Mouse (Mus musculus) gastrocnemius, postnatal 25 days (tissue): ENCODE data around the gene Twist1. TPM values are rescaled to one million over a fixed set of nuclear protein-coding genes. Genes with fewer than 3 reads are reported as not detected.

Experiments used
- DNase-seq: peaks from one replicate; pipeline ENCODE4 v3.0.0; 2022
- long read RNA-seq, 2 experiments: library from polyadenylated mRNA; stranded (forward); transcript quantifications; one replicate each; pipeline ENCODE4 v2.0.0; 2021
- total RNA-seq, 2 experiments: library from RNA; stranded (reverse); gene quantifications; 1 replicate in 1 of 2; 2 replicates in 1 of 2; pipeline ENCODE4 v1.2.3; 2021

Twist1 gene
- total RNA-seq: 1 to 10 TPM; 1.8 to 4.9 TPM
- long read RNA-seq, experiment 1, partial matches to known transcripts: 0 of 1 reads
- long read RNA-seq, experiment 1, other reads (novel, unspliced or antisense): 0 of 1 reads
- long read RNA-seq, experiment 2, partial matches to known transcripts: 0 of 2 reads
- long read RNA-seq, experiment 2, other reads (novel, unspliced or antisense): 0 of 2 reads

DNA sequence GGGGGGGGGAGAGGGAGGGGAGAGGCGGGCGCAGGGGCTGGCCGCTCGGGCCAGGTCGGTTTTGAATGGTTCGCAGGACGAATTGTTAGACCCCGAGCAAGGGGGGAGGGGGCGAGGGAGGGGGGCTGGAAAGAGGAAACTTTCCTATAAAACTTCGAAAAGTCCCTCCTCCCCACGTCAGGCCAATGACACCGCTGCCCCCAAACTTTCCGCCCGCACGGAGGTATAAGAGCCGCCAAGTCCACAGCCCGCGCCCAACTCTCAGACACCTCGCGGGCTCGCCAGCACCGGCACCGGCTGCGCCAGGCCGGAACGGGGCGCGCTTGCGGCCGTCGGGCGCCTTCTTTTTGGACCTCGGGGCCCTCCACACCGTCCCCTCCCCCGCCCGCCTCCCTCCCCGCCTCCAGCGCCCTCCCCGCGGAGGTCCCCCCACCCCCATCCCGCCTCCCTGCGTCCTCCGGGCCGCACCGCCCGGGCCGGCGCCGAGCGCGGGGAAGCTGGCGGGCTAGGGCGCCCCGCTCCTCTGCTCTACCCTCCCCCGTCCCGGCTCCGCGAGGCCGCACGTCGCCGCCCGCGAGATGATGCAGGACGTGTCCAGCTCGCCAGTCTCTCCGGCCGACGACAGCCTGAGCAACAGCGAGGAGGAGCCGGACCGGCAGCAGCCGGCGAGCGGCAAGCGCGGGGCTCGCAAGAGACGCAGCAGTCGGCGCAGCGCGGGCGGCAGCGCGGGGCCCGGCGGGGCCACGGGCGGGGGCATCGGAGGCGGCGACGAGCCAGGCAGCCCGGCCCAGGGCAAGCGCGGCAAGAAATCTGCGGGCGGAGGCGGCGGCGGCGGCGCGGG is at the start of gene Twist1:
Twist1 (plus strand) TSS at position 272 of the 841 bp plus-strand sequence.
- DNase-seq: peak; percentile 77

DNA sequence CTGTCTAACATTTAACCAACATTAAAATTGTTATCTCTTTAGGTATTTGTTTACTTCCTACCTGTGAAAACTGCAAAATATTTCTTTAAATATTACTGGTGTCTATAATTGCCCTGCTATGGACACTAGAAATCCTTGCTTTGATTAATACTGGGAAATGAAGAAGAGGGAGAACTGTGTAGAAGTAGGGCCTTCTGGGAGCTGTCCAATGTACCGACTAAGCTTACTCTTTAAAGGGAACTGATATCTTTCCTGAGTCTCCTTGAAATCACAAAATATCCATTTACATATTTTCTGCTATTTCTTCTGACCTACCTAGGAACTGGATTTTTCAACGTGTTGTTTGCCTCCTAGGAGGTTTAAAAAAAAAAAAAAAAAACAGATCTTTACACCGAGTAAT is 30.7 kb upstream of the Twist1 start:
- DNase-seq: no peak

DNA sequence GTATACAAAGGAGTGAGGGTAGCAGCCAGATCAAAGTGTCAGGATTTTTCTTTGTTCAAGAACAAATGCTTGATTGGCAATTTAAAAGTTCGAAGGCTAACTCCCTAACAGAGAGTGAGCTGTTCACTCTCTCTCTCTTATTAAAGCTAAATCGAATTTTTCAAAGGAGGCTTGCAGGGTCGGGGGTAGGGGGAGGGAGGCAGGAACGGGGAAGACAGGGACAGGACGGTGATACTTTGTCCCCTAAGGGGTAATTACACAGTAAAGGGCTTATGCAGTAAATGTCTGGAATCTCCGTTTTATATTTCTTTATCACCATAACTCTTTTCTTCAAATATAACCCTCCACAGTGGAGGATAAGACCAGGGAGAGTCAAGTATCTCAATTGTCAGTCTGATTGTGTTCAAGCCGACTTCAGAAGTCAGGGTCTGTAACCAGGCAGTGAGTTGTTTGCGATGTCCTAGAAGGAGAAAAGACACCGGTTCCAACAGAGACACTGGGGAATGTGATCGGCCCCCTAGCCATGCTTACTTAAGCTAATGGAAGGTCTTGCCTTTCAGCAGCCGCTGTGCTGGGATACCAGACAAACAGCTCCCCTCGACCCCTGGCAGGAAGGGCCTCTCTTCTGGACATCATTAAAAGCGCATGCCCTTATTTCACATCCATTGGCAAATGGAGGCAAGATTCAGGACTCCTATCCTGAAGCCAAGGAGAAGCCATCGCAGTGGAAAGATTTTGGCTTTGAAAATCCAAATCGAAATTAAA is 30.0 kb upstream of the Twist1 start:
- no peak for DNase-seq

DNA sequence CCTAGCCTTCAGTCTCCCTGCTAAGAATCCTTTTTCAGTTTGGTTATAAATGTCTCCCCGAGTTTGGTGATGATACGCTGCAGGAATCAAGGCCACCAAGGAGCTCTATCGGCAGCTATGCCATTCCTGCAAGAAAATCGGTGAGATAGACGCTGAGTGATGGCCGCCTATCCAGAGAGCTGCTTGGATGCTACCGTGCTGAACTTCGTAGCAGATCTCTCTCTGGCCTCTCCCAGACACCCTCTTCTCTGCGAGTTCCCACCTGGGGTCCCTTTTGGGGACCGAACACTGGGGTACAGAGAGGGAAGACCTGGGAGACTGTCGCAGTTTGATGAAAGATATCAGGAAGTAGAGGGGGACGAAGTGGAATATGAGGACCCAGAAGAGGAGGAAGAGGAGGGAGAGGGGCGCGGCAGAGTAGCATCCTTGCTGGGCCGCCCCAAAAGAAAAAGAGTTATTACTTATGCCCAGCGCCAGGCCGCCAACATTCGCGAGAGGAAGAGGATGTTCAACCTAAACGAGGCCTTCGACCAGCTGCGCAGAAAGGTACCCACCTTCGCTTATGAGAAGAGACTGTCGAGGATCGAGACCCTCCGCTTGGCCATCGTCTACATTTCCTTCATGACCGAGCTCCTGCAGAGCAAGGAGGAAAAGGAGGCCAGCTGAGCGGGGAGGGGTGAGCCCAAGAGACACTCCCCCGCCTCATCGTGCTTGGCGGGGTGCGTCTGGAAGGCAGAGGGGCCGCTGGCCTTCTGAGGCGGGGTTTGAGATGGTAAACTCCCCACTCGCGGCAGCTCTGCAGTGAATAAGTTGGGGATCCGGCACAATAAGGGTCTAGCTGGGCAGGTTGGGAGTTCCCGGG is 28.9 kb upstream of the Twist1 start, which contains the start of gene Ferd3l:
Ferd3l (plus strand) TSS at position 95 of the 862 bp plus-strand sequence.
- DNase-seq: no peak

DNA sequence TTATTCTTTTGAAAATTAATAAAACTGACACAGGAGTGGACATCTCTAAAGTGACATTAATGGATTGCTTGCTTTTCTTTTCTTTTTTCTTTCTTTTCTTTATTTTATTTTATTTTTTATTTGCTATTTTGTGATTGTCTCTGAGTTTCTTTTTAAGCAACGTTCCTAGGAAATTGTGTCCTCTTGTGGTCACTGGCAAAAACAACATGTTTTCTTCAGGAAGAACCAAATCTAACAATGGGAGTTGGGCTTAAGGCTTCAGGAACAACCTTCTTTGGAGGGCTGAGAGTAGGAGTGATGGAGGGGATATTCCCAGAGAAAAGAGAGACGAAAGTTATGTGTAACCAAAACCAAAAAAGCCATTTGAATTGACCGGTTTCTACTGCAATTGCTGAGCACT is 4.6 kb upstream of the Twist1 start:
- no peak for DNase-seq

DNA sequence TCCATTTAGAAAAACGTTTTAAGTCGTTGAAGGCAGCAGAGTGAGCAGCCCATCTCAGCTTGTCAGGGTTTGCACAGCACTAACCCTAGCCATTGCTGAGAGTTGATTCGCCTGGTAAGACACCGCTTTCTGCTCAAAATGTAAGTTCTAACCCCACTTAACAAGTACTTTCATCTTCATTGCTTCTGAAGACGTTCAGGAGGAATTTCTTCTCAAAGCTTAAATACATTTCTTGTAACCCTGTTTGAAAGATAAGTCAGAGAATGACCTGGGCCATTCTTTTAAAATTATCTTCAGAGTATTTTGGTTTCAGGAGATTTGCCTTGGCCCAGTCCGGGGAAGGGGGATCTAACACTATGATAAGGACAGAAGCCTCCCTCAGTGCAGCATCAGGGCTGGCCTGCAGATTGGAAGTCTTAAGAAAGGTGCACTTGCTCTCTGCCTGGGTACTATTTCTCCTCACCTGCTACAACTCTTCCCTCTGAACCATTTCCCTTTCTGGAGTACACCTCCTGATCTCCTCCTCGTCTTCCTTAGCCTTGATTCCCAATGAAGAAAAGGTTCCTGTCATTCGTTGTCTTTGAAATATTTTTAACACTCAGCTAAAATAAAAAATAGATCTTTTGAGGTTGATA is 2.4 kb upstream of the Twist1 start:
- no peak for DNase-seq

DNA sequence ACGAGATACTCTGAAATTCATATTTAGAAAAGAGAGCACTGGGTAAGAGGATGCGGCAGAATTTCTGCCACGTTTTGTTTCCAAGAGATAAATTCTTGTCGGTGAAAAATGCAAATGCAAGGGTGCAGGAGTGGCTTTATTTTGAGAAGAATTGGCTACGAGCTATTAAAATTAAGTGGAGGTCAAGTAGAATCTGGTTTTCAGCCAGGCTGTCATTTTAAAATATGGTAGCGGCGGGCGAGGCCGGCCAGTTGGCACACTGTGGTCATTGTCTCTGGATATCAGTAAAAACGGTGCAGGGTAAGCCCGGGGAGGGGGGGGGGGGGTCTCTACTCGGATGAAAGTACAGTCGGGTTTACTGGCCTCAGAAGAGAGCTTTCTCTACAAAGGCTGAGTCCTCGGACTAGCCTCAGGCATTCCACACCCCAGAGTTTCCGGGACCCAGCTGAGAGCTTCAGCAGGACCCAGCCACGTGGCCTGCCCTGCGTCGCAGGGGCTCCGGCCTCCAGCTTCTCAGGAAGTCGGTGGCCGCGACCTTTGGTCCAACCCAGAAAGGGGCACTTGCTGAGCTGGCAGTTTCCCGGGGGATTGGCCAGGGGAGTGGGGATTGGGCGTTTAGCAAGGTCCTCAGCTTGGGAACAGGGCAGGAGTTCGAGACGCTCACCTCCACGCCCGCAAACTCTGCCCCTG is 1.7 kb upstream of the Twist1 start:
- DNase-seq: peak; percentile 10

DNA sequence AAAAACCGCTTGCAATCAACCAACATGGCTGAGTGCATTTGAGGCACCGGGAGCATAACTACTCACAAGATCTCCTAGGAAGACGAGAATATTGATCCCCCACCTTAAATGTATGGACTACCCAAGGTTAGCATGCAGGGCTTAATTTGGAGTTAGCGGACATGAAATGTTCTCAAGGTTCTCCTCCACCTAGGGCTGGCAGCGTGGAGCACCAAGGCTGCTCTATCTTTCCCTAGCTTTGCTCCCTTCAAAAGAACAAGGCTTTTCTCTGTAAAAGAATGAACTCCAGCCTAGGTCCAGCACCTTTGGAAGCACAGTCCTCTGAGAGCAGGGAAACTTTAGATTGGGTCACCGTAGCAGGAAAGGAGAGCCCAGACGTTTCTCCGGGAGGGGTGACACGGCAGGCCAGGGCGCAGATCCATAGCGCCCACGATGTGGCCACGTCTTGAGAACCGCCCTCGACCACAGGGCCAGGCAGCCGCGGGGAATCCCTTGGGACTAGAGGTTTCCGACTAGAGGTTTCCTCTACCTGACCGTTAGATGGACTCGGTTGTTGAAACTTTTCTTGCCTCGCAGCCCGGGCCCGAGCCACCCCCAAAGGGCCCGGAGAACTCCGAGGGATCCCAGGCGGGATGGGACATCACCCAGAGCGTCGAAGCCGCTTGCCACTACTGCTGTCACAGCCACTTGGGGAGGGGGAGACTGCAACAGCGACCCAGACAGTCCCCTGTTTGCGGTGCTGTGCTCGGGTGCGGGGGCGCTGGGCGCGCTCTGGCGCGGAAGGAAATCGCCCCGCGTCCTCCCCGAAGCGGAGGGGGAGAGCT is 683 bp upstream of the Twist1 start:
- peak; percentile 19 for DNase-seq

DNA sequence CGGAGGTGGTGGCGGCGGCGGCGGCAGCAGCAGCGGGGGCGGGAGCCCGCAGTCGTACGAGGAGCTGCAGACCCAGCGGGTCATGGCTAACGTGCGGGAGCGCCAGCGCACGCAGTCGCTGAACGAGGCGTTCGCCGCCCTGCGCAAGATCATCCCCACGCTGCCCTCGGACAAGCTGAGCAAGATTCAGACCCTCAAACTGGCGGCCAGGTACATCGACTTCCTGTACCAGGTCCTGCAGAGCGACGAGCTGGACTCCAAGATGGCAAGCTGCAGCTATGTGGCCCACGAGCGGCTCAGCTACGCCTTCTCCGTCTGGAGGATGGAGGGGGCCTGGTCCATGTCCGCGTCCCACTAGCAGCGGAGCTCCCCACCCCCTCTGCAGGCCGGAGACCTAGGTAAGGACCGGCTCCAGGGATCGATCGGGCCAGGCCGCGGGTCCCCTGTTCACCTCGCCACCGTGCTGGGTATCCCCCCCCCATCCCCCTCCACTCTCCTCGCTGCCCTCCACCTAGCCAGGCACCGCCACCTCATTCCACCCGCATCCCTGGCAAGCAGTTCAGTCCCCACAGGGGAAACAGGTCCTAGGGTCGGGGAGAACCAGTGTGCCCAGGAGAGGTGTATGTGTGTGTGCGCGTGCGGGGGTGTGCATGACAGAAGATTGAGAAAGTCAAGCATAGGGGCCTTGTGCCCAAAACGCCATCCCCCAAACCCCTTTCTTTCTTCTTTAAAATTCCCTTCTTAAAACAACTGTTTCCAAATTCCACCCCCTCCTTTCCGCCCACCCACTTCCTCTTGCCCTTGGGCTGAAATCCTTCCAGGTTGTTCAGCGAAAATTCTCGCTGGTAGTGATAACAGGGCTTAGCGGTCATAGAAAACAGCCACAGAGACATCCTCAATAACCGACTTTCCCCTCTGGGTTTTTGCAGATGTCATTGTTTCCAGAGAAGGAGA is 1.0 kb downstream of the Twist1 start:
- DNase-seq: peak; percentile 6

DNA sequence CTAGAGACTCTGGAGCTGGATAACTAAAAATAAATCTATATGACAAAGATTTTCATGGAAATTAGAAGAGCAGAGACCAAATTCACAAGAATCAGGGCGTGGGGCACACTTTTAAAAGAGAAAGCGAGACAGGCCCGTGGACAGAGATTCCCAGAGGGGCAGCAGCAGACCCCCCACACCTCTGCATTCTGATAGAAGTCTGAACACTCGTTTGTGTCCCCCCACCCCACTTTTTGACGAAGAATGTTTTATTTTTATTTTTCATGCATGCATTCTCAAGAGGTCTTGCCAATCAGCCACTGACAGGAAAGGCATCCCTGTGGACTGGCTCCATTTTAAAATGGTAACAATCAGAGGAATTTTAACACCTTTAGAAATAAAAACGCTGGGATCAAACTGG is 1.7 kb downstream of the Twist1 start:
- no peak for DNase-seq

DNA sequence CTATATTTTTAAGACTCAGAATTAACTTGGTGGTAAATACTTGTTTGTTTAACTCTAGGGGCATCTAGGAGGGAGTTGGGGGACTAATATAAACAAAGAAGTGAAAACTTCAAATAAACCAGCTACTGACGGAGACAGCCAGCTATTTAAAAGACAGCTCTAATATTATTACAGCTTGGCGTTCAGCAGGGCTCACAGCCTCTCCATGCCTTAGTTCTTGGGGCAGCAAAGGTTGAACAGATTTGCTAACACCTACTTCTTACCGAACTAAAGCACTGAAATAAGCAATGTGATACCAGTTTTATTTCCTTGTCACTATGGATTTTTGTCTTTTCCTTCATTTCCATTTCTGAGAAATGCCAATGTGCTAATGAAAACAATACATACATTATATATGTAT is 2.4 kb downstream of the Twist1 start:
- no peak for DNase-seq

DNA sequence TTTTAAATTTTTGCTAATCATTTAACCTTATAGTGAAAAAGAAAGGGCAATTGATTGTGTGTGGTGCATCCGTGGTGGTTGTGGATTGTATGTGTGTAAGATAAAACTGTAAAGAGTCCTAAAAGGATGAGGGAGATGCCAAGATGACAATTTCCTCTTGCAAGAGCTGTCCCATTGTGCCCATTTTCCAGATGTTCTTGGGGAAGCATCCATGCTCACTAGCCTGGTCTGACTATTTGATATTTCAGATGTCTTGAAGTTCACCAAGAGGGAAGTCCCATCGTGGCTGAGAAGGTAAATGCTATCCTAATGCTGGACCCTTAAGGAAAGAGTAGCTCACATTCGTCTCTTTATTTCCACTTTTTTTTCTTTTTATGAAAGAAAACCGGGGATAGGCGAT is 3.5 kb downstream of the Twist1 start:
- no peak for DNase-seq

DNA sequence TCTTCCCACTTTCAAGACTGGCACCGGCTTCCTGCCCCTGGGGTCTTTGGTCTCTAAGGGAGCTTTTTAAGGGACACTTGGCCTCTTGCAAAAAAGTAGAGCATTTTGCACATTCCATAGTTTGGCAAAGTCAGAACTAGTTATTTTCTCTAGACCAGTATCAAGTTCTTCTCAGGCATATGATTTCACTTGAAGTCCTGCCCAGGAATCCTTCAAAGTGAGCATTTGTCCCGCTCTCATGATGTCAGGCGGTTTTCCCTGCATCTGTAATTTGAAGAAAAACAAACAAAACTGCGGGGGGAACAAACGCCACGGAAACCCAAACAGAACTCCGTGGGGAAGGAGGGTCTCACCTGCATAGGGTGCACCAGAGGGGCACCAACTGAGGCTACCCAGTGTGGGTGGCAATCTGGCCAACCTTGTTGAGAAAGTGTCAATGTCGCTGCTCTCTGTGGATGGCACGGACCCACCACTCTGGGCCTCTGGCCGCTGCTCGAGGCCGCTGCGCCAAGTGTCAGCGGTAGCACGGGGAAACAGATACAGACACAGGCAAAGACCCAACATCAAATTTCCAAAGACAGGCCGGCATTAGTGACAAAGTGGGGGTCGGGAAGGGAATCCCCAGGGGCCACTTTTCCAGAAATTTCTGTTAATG is 4.8 kb downstream of the Twist1 start:
- DNase-seq: no peak

DNA sequence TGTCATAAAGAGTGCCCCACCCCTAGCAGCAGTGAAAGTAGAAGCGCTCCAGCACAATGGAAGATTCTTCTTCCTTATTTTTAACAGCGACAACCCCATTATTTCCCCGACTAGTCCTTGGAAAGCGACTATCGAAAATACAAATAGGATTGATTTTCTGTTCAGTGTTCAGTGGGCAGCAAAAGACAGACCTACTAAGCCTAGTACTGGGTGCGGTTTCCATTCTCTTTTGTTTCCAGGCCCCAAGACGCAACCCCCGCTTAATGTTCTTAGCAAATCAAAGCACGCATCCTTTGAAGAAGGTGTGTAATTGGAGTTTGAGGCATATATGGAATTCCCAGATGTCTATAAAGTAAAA is 5.3 kb downstream of the Twist1 start:
- no peak for DNase-seq

DNA sequence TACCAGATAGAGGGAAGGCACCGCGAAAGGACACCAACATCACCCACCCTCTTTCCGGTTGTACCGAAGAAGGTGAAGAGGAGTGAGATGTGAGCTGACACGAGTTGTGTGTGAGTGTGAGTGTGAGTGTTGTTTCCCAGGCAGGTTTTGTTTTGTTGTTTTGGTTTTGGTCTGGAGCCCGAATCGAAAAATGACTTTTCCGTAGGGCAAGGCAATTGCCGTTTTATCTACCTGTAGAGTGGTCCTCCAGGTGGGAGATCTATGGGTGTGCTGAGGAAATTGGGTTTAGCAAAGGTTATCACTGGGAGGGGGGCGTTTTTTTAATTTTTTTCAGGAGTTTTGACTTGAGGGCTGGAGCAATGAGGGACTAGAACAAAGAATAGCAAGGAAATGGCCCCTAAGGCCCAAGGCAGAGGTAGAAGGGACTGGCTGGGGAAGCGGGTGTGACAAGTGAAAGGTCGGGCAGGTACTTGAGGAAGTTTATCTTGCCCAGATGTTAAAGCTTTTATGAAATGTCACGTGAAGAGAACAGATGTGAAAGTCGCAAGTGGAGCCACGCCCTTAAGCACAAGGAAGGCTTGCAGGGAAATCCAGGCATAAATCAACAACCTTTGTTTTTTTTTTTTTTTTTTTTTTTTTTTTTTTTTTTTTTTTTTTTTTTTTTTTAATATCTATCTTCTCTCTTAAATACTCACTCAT is 6.3 kb downstream of the Twist1 start:
- no peak for DNase-seq

DNA sequence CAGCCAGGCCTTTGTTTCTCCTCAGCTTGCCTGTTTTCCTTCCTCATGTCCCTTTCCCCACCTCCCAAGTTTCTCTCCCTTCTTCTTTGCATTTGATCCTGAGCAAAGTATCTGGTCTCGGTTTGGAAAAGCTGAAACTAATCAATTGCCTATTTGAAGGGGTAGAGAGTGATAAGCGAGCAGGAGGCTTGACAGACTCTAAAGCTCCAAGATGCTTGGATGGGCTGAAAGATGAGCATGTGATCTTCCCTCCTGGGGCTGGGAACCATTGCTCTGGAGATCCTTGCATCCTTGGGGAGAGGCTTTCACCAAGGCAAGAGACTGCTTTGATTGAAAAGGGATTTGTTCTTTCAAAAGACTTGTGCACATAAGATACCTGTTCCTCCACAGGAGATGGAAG is 7.0 kb downstream of the Twist1 start:
- DNase-seq: no peak

DNA sequence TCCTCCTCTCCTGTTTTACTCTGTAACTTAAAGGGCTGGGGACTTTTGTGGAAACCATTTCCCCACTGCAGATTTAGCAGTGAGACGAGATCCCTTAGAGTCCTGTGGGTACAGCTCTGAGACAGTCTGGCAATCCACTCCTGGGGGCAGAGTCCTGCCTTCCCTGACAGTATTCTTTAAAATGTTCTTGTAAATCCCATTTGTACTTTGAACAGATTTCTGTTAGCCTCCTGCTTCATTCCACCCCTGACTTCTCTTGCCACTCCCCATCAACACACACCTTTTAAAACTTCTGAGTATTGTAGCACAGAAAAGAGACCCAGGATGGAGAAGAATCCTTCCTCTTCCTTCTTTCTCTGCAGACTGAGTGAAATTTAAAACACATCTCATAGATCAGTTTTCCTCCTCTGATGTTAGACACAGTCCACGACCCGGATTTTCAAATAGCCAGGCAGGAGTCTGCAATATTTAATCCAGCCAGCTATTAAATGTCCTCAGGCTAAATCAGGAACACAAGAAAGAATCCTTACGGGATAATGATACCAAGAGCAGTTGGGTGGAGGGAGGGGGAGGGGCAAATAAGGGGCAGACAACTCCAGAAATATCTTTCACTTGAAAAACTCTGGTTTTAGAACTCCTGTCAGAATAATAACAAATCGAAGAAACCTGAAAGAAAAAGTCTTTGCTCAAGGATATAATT is 8.3 kb downstream of the Twist1 start:
- no peak for DNase-seq
